Mouse (Mus musculus) effector memory CD4-positive, alpha-beta T cell, adult 5 months (primary cell): ENCODE results near the gene Rhox4a. TPM values are rescaled to one million over a fixed set of nuclear protein-coding genes. Genes with fewer than 3 reads are reported as not detected.

ENCODE experiments used
- polyA plus RNA-seq: library from polyadenylated mRNA; unstranded; fragments of 100-300 nt; shearing (Covaris generic); gene quantifications from one replicate; pipeline ENCODE4 v1.2.1, GENCODE M21; 2017

The Rhox4a gene
- not detected for polyA plus RNA-seq

GRCm38 (mm10) chrX:37265038-37265437 lies at the start of gene Rhox4a:
TSS of gene Rhox4a (plus strand) at chrX:37265338.

GRCm38 (mm10) chrX:37222158-37222557 lies 43.0 kb upstream of the Rhox4a start, which contains the start of gene Rhox1:
TSS of gene Rhox1 (minus strand) at chrX:37222258.

GRCm38 (mm10) chrX:37244676-37245075 lies 20.5 kb upstream of the Rhox4a start, which contains the start of gene Rhox2a:
TSS of gene Rhox2a (plus strand) at chrX:37244976.

GRCm38 (mm10) chrX:37249619-37250018 lies 15.5 kb upstream of the Rhox4a start, which contains the start of gene Rhox3a:
TSS of gene Rhox3a (plus strand) at chrX:37249919.

Other genes starting within 250 kb of the Rhox4a start
- not detected for gene Sowahd, start 216.5 kb upstream of the Rhox4a start, polyA plus RNA-seq
- 478 TPM for gene Rpl39, start 179.9 kb upstream of the Rhox4a start, polyA plus RNA-seq
- 11.3 TPM for gene Upf3b, start 155.0 kb upstream of the Rhox4a start, polyA plus RNA-seq
- 18.2 TPM for gene Nkap, start 138.5 kb upstream of the Rhox4a start, polyA plus RNA-seq
- gene Akap14, start 96.5 kb upstream of the Rhox4a start, polyA plus RNA-seq = not detected
- gene Ndufa1, start 74.2 kb upstream of the Rhox4a start, polyA plus RNA-seq = 169 TPM
- gene Rnf113a1, start 74.1 kb upstream of the Rhox4a start, polyA plus RNA-seq = 3.3 TPM
- gene Gm9, start 54.3 kb upstream of the Rhox4a start, polyA plus RNA-seq = not detected
- not detected for gene Rhox1, start 43.1 kb upstream of the Rhox4a start, polyA plus RNA-seq
- not detected for gene Rhox2a, start 20.4 kb upstream of the Rhox4a start, polyA plus RNA-seq
- not detected for gene Rhox3a, start 15.4 kb upstream of the Rhox4a start, polyA plus RNA-seq
- gene Rhox3a2, start 114.7 kb downstream of the Rhox4a start, polyA plus RNA-seq = not detected
- not detected for gene Rhox4a2, start 125.5 kb downstream of the Rhox4a start, polyA plus RNA-seq
- gene Rhox2b, start 146.7 kb downstream of the Rhox4a start, polyA plus RNA-seq = not detected
- gene Rhox4b, start 167.2 kb downstream of the Rhox4a start, polyA plus RNA-seq = not detected
- gene Rhox2c, start 188.3 kb downstream of the Rhox4a start, polyA plus RNA-seq = not detected
- not detected for gene Rhox3c, start 193.2 kb downstream of the Rhox4a start, polyA plus RNA-seq
- not detected for gene Rhox4c, start 215.0 kb downstream of the Rhox4a start, polyA plus RNA-seq
- gene Rhox2d, start 228.1 kb downstream of the Rhox4a start, polyA plus RNA-seq = not detected
- gene Rhox4d, start 249.0 kb downstream of the Rhox4a start, polyA plus RNA-seq = not detected